Mouse (Mus musculus): ENCODE measurements around the gene Rab4a. TPM values are rescaled to one million over a fixed set of nuclear protein-coding genes. Genes with fewer than 3 reads are reported as not detected.
A peak's percentile ranks its signal among the peaks of the same experiment; 100 is the strongest.

Gene Rab4a
- polyA plus RNA-seq, 1 experiment from 2014 or later = 83.8 TPM

GRCm38 (mm10) chr8:123766516-123766915, 39.3 kb upstream of the Rab4a start:
- ATAC-seq = no peak
- Histone ChIP-seq H3K36me3 (ENCODE audit: control insufficient read depth, insufficient read depth) (no peaks in the 10 kb centered on the region), H3K4me2 (ENCODE audit: low read length) (no peak overlapping the region), H3K27me3 (replicated peaks; ENCODE audit: control insufficient read depth, insufficient read depth, low read length) (no peaks in the 10 kb centered on the region), H3K9me3 (ENCODE audit: control insufficient read depth, low read length) (no peaks in the 10 kb centered on the region), H3K9ac (replicated peaks; ENCODE audit: low read depth, low read length) (no peak overlapping the region), H3K27ac (ENCODE audit: low read length) (no peak overlapping the region), H3K4me1 (replicated peaks; ENCODE audit: control insufficient read depth, insufficient read depth, low read length) (0 out of 2 replicates have a peak, but pooled peaks cover 3% of the 10 kb centered on the region), H3K4me3 (replicated peaks; ENCODE audit: low read length) (no peak overlapping the region)
- WGBS = 80% methylated on average over 4 of the region's 4 CpGs

- Histone ChIP-seq H3K9ac (replicated peaks; ENCODE audit: low read depth, low read length) (no peak overlapping the region), H3K27ac (ENCODE audit: low read length) (no peak overlapping the region), H3K4me2 (ENCODE audit: low read length) (no peak overlapping the region), H3K4me3 (replicated peaks; ENCODE audit: low read length) (no peak overlapping the region), H3K9me3 (ENCODE audit: control insufficient read depth, low read length) (no peaks in the 10 kb centered on the region), H3K4me1 (replicated peaks; ENCODE audit: control insufficient read depth, insufficient read depth, low read length) (0 out of 2 replicates have a peak, but pooled peaks cover 3% of the 10 kb centered on the region), H3K36me3 (ENCODE audit: control insufficient read depth, insufficient read depth) (no peaks in the 10 kb centered on the region), H3K27me3 (replicated peaks; ENCODE audit: control insufficient read depth, insufficient read depth, low read length) (no peaks in the 10 kb centered on the region)
- 85% methylated on average over 8 of the region's 8 CpGs for WGBS
- no peak for ATAC-seq
These were observed 37.9 kb upstream of the Rab4a start for GRCm38 (mm10) chr8:123767874-123768273.

- Histone ChIP-seq H3K9ac (replicated peaks; ENCODE audit: low read depth, low read length) (no peak overlapping the region), H3K4me1 (replicated peaks; ENCODE audit: control insufficient read depth, insufficient read depth, low read length) (no peaks in the 10 kb centered on the region), H3K27me3 (replicated peaks; ENCODE audit: control insufficient read depth, insufficient read depth, low read length) (no peaks in the 10 kb centered on the region), H3K4me3 (replicated peaks; ENCODE audit: low read length) (no peak overlapping the region), H3K9me3 (ENCODE audit: control insufficient read depth, low read length) (no peaks in the 10 kb centered on the region), H3K27ac (ENCODE audit: low read length) (no peak overlapping the region), H3K4me2 (ENCODE audit: low read length) (no peak overlapping the region), H3K36me3 (ENCODE audit: control insufficient read depth, insufficient read depth) (no peaks in the 10 kb centered on the region)
- ATAC-seq = peak; percentile 55; the same call in 1 of the 2 replicates
- 59% methylated on average over 16 of the region's 16 CpGs for WGBS
These were observed 37.1 kb upstream of the Rab4a start for GRCm38 (mm10) chr8:123768492-123769356.

GRCm38 (mm10) chr8:123773468-123773867, 32.3 kb upstream of the Rab4a start:
- no peak overlapping the region for H3K4me3 ChIP-seq (replicated peaks; ENCODE audit: low read length)
- no peak overlapping the region for H3K9ac ChIP-seq (replicated peaks; ENCODE audit: low read depth, low read length)
- H3K36me3 ChIP-seq (ENCODE audit: control insufficient read depth, insufficient read depth) = no peaks in the 10 kb centered on the region
- no peak overlapping the region for H3K27ac ChIP-seq (ENCODE audit: low read length)
- H3K27me3 ChIP-seq (replicated peaks; ENCODE audit: control insufficient read depth, insufficient read depth, low read length) = no peaks in the 10 kb centered on the region
- ATAC-seq = no peak
- WGBS = 71% methylated on average over 12 of the region's 12 CpGs
- no peaks in the 10 kb centered on the region for H3K4me1 ChIP-seq (replicated peaks; ENCODE audit: control insufficient read depth, insufficient read depth, low read length)
- no peak overlapping the region for H3K4me2 ChIP-seq (ENCODE audit: low read length)
- H3K9me3 ChIP-seq (ENCODE audit: control insufficient read depth, low read length) = no peaks in the 10 kb centered on the region

GRCm38 (mm10) chr8:123774491-123774890, 31.3 kb upstream of the Rab4a start:
- WGBS = 93% methylated on average over 1 of the region's 1 CpGs
- Histone ChIP-seq H3K9me3 (ENCODE audit: control insufficient read depth, low read length) (no peaks in the 10 kb centered on the region), H3K27ac (ENCODE audit: low read length) (no peak overlapping the region), H3K9ac (replicated peaks; ENCODE audit: low read depth, low read length) (no peak overlapping the region), H3K4me3 (replicated peaks; ENCODE audit: low read length) (no peak overlapping the region), H3K4me2 (ENCODE audit: low read length) (no peak overlapping the region), H3K27me3 (replicated peaks; ENCODE audit: control insufficient read depth, insufficient read depth, low read length) (no peaks in the 10 kb centered on the region), H3K36me3 (ENCODE audit: control insufficient read depth, insufficient read depth) (no peaks in the 10 kb centered on the region), H3K4me1 (replicated peaks; ENCODE audit: control insufficient read depth, insufficient read depth, low read length) (no peaks in the 10 kb centered on the region)
- no peak for ATAC-seq

GRCm38 (mm10) chr8:123777319-123777718, 28.5 kb upstream of the Rab4a start:
- no peak overlapping the region for H3K4me3 ChIP-seq (replicated peaks; ENCODE audit: low read length)
- ATAC-seq = no peak
- 27% methylated on average over 7 of the region's 7 CpGs for WGBS
- H3K4me2 ChIP-seq (ENCODE audit: low read length) = no peak overlapping the region
- no peaks in the 10 kb centered on the region for H3K27me3 ChIP-seq (replicated peaks; ENCODE audit: control insufficient read depth, insufficient read depth, low read length)
- no peaks in the 10 kb centered on the region for H3K9me3 ChIP-seq (ENCODE audit: control insufficient read depth, low read length)
- H3K36me3 ChIP-seq (ENCODE audit: control insufficient read depth, insufficient read depth) = no peaks in the 10 kb centered on the region
- H3K4me1 ChIP-seq (replicated peaks; ENCODE audit: control insufficient read depth, insufficient read depth, low read length) = no peaks in the 10 kb centered on the region
- H3K27ac ChIP-seq (ENCODE audit: low read length) = no peak overlapping the region
- no peak overlapping the region for H3K9ac ChIP-seq (replicated peaks; ENCODE audit: low read depth, low read length)

- H3K4me3 ChIP-seq (replicated peaks; ENCODE audit: low read length) = no peak overlapping the region
- H3K36me3 ChIP-seq (ENCODE audit: control insufficient read depth, insufficient read depth) = no peaks in the 10 kb centered on the region
- H3K9ac ChIP-seq (replicated peaks; ENCODE audit: low read depth, low read length) = no peak overlapping the region
- no peaks in the 10 kb centered on the region for H3K9me3 ChIP-seq (ENCODE audit: control insufficient read depth, low read length)
- 62% methylated on average over 3 of the region's 3 CpGs for WGBS
- no peak overlapping the region for H3K4me2 ChIP-seq (ENCODE audit: low read length)
- H3K4me1 ChIP-seq (replicated peaks; ENCODE audit: control insufficient read depth, insufficient read depth, low read length) = no peaks in the 10 kb centered on the region
- H3K27ac ChIP-seq (ENCODE audit: low read length) = no peak overlapping the region
- ATAC-seq = no peak
- H3K27me3 ChIP-seq (replicated peaks; ENCODE audit: control insufficient read depth, insufficient read depth, low read length) = no peaks in the 10 kb centered on the region
These were observed 25.3 kb upstream of the Rab4a start for GRCm38 (mm10) chr8:123780471-123780870.

- no peak for ATAC-seq
- Histone ChIP-seq H3K4me1 (replicated peaks; ENCODE audit: control insufficient read depth, insufficient read depth, low read length) (no peaks in the 10 kb centered on the region), H3K4me2 (ENCODE audit: low read length) (no peak overlapping the region), H3K27ac (ENCODE audit: low read length) (no peak overlapping the region), H3K9ac (replicated peaks; ENCODE audit: low read depth, low read length) (no peak overlapping the region), H3K4me3 (replicated peaks; ENCODE audit: low read length) (no peak overlapping the region), H3K27me3 (replicated peaks; ENCODE audit: control insufficient read depth, insufficient read depth, low read length) (no peaks in the 10 kb centered on the region), H3K9me3 (ENCODE audit: control insufficient read depth, low read length) (no peaks in the 10 kb centered on the region), H3K36me3 (ENCODE audit: control insufficient read depth, insufficient read depth) (no peaks in the 10 kb centered on the region)
- WGBS = 69% methylated on average over 8 of the region's 8 CpGs
These were observed 24.5 kb upstream of the Rab4a start for GRCm38 (mm10) chr8:123781256-123781655.

- no peak overlapping the region for H3K27ac ChIP-seq (ENCODE audit: low read length)
- WGBS = 8% methylated on average over 6 of the region's 6 CpGs
- no peaks in the 10 kb centered on the region for H3K4me1 ChIP-seq (replicated peaks; ENCODE audit: control insufficient read depth, insufficient read depth, low read length)
- no peaks in the 10 kb centered on the region for H3K27me3 ChIP-seq (replicated peaks; ENCODE audit: control insufficient read depth, insufficient read depth, low read length)
- no peak overlapping the region for H3K4me2 ChIP-seq (ENCODE audit: low read length)
- H3K9ac ChIP-seq (replicated peaks; ENCODE audit: low read depth, low read length) = no peak overlapping the region
- H3K4me3 ChIP-seq (replicated peaks; ENCODE audit: low read length) = no peak overlapping the region
- peak; percentile 93 for ATAC-seq
- H3K36me3 ChIP-seq (ENCODE audit: control insufficient read depth, insufficient read depth) = no peaks in the 10 kb centered on the region
- H3K9me3 ChIP-seq (ENCODE audit: control insufficient read depth, low read length) = no peaks in the 10 kb centered on the region
These were observed 22.1 kb upstream of the Rab4a start for GRCm38 (mm10) chr8:123783525-123784249.
